Mouse (Mus musculus): Measurements from ENCODE around the gene Ank3. TPM values are rescaled to one million over a fixed set of nuclear protein-coding genes. Genes with fewer than 3 reads are reported as not detected.

Ank3 gene
- polyA plus RNA-seq, 1 experiment from 2014 or later, result 24.7 TPM

GRCm38 (mm10) chr10:69672545-69672944 lies 274.0 kb downstream of the Ank3 start:
- no peak overlapping the region for H3K4me3 ChIP-seq (ENCODE audit: low read depth, low read length)
- no peaks in the 10 kb centered on the region for H3K4me1 ChIP-seq (replicated peaks; ENCODE audit: control insufficient read depth, insufficient read depth, low read length)
- no peaks in the 10 kb centered on the region for H3K9me3 ChIP-seq (ENCODE audit: control insufficient read depth, low read length)
- H3K4me2 ChIP-seq (ENCODE audit: low read length), result no peak overlapping the region
- no peak; the same call in 1 of the 2 replicates for ATAC-seq (replicated peaks; ENCODE audit: low FRiP score, low TSS enrichment, low read depth)
- H3K27ac ChIP-seq (ENCODE audit: low read depth), result no peak overlapping the region
- H3K9ac ChIP-seq (ENCODE audit: low read length), result no peak overlapping the region
- no peaks in the 10 kb centered on the region for H3K27me3 ChIP-seq (replicated peaks; ENCODE audit: control insufficient read depth, insufficient read depth, low read length)
- DNase-seq (ENCODE audit: low spot score), result no peak
- no peaks in the 10 kb centered on the region for H3K36me3 ChIP-seq (ENCODE audit: control insufficient read depth, insufficient read depth, low read length)

- H3K27ac ChIP-seq (ENCODE audit: low read depth), result no peak overlapping the region
- H3K27me3 ChIP-seq (replicated peaks; ENCODE audit: control insufficient read depth, insufficient read depth, low read length), result no peaks in the 10 kb centered on the region
- H3K36me3 ChIP-seq (ENCODE audit: control insufficient read depth, insufficient read depth, low read length), result no peaks in the 10 kb centered on the region
- no peak overlapping the region for H3K4me3 ChIP-seq (ENCODE audit: low read depth, low read length)
- ATAC-seq (replicated peaks; ENCODE audit: low FRiP score, low TSS enrichment, low read depth) (no peak), DNase-seq (ENCODE audit: low spot score) (no peak)
- H3K4me2 ChIP-seq (ENCODE audit: low read length), result no peak overlapping the region
- no peak overlapping the region for H3K9ac ChIP-seq (ENCODE audit: low read length)
- 82% methylated on average over 15 of the region's 15 CpGs for WGBS
- no peaks in the 10 kb centered on the region for H3K4me1 ChIP-seq (replicated peaks; ENCODE audit: control insufficient read depth, insufficient read depth, low read length)
- 0 out of 2 replicates have a peak, but pooled peaks cover 4% of the 10 kb centered on the region for H3K9me3 ChIP-seq (ENCODE audit: control insufficient read depth, low read length)
Measured at GRCm38 (mm10) chr10:69678230-69678629, 279.7 kb downstream of the Ank3 start.

- Histone ChIP-seq H3K4me1 (replicated peaks; ENCODE audit: control insufficient read depth, insufficient read depth, low read length) (no peaks in the 10 kb centered on the region), H3K27ac (ENCODE audit: low read depth) (no peak overlapping the region), H3K4me2 (ENCODE audit: low read length) (no peak overlapping the region), H3K27me3 (replicated peaks; ENCODE audit: control insufficient read depth, insufficient read depth, low read length) (no peaks in the 10 kb centered on the region), H3K36me3 (ENCODE audit: control insufficient read depth, insufficient read depth, low read length) (no peaks in the 10 kb centered on the region), H3K9me3 (ENCODE audit: control insufficient read depth, low read length) (0 out of 2 replicates have a peak, but pooled peaks cover 10% of the 10 kb centered on the region), H3K9ac (ENCODE audit: low read length) (no peak overlapping the region), H3K4me3 (ENCODE audit: low read depth, low read length) (no peak overlapping the region)
- DNase-seq (ENCODE audit: low spot score) (no peak), ATAC-seq (replicated peaks; ENCODE audit: low FRiP score, low TSS enrichment, low read depth) (no peak)
- WGBS, result 92% methylated on average over 1 of the region's 1 CpGs
Measured at GRCm38 (mm10) chr10:69686336-69686735, 287.8 kb downstream of the Ank3 start.

- Histone ChIP-seq H3K36me3 (ENCODE audit: control insufficient read depth, insufficient read depth, low read length) (no peaks in the 10 kb centered on the region), H3K4me3 (ENCODE audit: low read depth, low read length) (no peak overlapping the region), H3K4me2 (ENCODE audit: low read length) (no peak overlapping the region), H3K4me1 (replicated peaks; ENCODE audit: control insufficient read depth, insufficient read depth, low read length) (no peaks in the 10 kb centered on the region), H3K27ac (ENCODE audit: low read depth) (no peak overlapping the region), H3K9me3 (ENCODE audit: control insufficient read depth, low read length) (0 out of 2 replicates have a peak, but pooled peaks cover 5% of the 10 kb centered on the region), H3K27me3 (replicated peaks; ENCODE audit: control insufficient read depth, insufficient read depth, low read length) (no peaks in the 10 kb centered on the region), H3K9ac (ENCODE audit: low read length) (no peak overlapping the region)
- no peak for DNase-seq (ENCODE audit: low spot score)
- no peak for ATAC-seq (replicated peaks; ENCODE audit: low FRiP score, low TSS enrichment, low read depth)
- WGBS, result 87% methylated on average over 12 of the region's 12 CpGs
Measured at GRCm38 (mm10) chr10:69689096-69689495, 290.5 kb downstream of the Ank3 start.

- H3K9ac ChIP-seq (ENCODE audit: low read length), result no peak overlapping the region
- H3K27me3 ChIP-seq (replicated peaks; ENCODE audit: control insufficient read depth, insufficient read depth, low read length), result no peaks in the 10 kb centered on the region
- peak overlapping the region; percentile 3; the same call in 1 of the 2 replicates for H3K4me2 ChIP-seq (ENCODE audit: low read length)
- DNase-seq (ENCODE audit: low spot score) (no peak), ATAC-seq (replicated peaks; ENCODE audit: low FRiP score, low TSS enrichment, low read depth) (no peak)
- H3K4me3 ChIP-seq (ENCODE audit: low read depth, low read length), result no peak overlapping the region
- no peak overlapping the region for H3K27ac ChIP-seq (ENCODE audit: low read depth)
- H3K36me3 ChIP-seq (ENCODE audit: control insufficient read depth, insufficient read depth, low read length), result no peaks in the 10 kb centered on the region
- H3K9me3 ChIP-seq (ENCODE audit: control insufficient read depth, low read length), result no peaks in the 10 kb centered on the region
- no peaks in the 10 kb centered on the region for H3K4me1 ChIP-seq (replicated peaks; ENCODE audit: control insufficient read depth, insufficient read depth, low read length)
- WGBS, result 12% methylated on average over 12 of the region's 12 CpGs
Measured at GRCm38 (mm10) chr10:69690131-69690960, 291.8 kb downstream of the Ank3 start.

- H3K36me3 ChIP-seq (ENCODE audit: control insufficient read depth, insufficient read depth, low read length), result no peaks in the 10 kb centered on the region
- H3K9me3 ChIP-seq (ENCODE audit: control insufficient read depth, low read length), result no peaks in the 10 kb centered on the region
- 23% methylated on average over 6 of the region's 6 CpGs for WGBS
- no peak overlapping the region for H3K27ac ChIP-seq (ENCODE audit: low read depth)
- H3K4me3 ChIP-seq (ENCODE audit: low read depth, low read length), result no peak overlapping the region
- no peaks in the 10 kb centered on the region for H3K27me3 ChIP-seq (replicated peaks; ENCODE audit: control insufficient read depth, insufficient read depth, low read length)
- H3K4me2 ChIP-seq (ENCODE audit: low read length), result peak overlapping the region; percentile 3; the same call in 1 of the 2 replicates
- no peak for DNase-seq (ENCODE audit: low spot score)
- H3K9ac ChIP-seq (ENCODE audit: low read length), result no peak overlapping the region
- ATAC-seq (replicated peaks; ENCODE audit: low FRiP score, low TSS enrichment, low read depth), result no peak
- no peaks in the 10 kb centered on the region for H3K4me1 ChIP-seq (replicated peaks; ENCODE audit: control insufficient read depth, insufficient read depth, low read length)
Measured at GRCm38 (mm10) chr10:69690961-69691451, 292.4 kb downstream of the Ank3 start.

- DNase-seq (ENCODE audit: low spot score) (no peak), ATAC-seq (replicated peaks; ENCODE audit: low FRiP score, low TSS enrichment, low read depth) (no peak)
- Histone ChIP-seq H3K4me1 (replicated peaks; ENCODE audit: control insufficient read depth, insufficient read depth, low read length) (no peaks in the 10 kb centered on the region), H3K27me3 (replicated peaks; ENCODE audit: control insufficient read depth, insufficient read depth, low read length) (no peaks in the 10 kb centered on the region), H3K9ac (ENCODE audit: low read length) (no peak overlapping the region), H3K4me2 (ENCODE audit: low read length) (no peak overlapping the region), H3K4me3 (ENCODE audit: low read depth, low read length) (no peak overlapping the region), H3K9me3 (ENCODE audit: control insufficient read depth, low read length) (no peaks in the 10 kb centered on the region), H3K36me3 (ENCODE audit: control insufficient read depth, insufficient read depth, low read length) (no peaks in the 10 kb centered on the region), H3K27ac (ENCODE audit: low read depth) (no peak overlapping the region)
- 84% methylated on average over 9 of the region's 9 CpGs for WGBS
Measured at GRCm38 (mm10) chr10:69696019-69696418, 297.4 kb downstream of the Ank3 start.

GRCm38 (mm10) chr10:69698699-69699098 lies 300.1 kb downstream of the Ank3 start:
- Histone ChIP-seq H3K4me3 (ENCODE audit: low read depth, low read length) (no peak overlapping the region), H3K4me1 (replicated peaks; ENCODE audit: control insufficient read depth, insufficient read depth, low read length) (no peaks in the 10 kb centered on the region), H3K9ac (ENCODE audit: low read length) (no peak overlapping the region), H3K4me2 (ENCODE audit: low read length) (no peak overlapping the region), H3K27ac (ENCODE audit: low read depth) (no peak overlapping the region), H3K27me3 (replicated peaks; ENCODE audit: control insufficient read depth, insufficient read depth, low read length) (no peaks in the 10 kb centered on the region), H3K36me3 (ENCODE audit: control insufficient read depth, insufficient read depth, low read length) (no peaks in the 10 kb centered on the region), H3K9me3 (ENCODE audit: control insufficient read depth, low read length) (no peaks in the 10 kb centered on the region)
- no peak for DNase-seq (ENCODE audit: low spot score)
- no peak for ATAC-seq (replicated peaks; ENCODE audit: low FRiP score, low TSS enrichment, low read depth)
- 84% methylated on average over 1 of the region's 1 CpGs for WGBS

- DNase-seq (ENCODE audit: low spot score), result no peak
- Histone ChIP-seq H3K36me3 (ENCODE audit: control insufficient read depth, insufficient read depth, low read length) (no peaks in the 10 kb centered on the region), H3K27me3 (replicated peaks; ENCODE audit: control insufficient read depth, insufficient read depth, low read length) (no peaks in the 10 kb centered on the region), H3K4me2 (ENCODE audit: low read length) (no peak overlapping the region), H3K27ac (ENCODE audit: low read depth) (no peak overlapping the region), H3K4me1 (replicated peaks; ENCODE audit: control insufficient read depth, insufficient read depth, low read length) (peaks cover 6% of the 10 kb centered on the region; the same call in 1 of the 2 replicates), H3K4me3 (ENCODE audit: low read depth, low read length) (no peak overlapping the region), H3K9me3 (ENCODE audit: control insufficient read depth, low read length) (no peaks in the 10 kb centered on the region), H3K9ac (ENCODE audit: low read length) (no peak overlapping the region)
- ATAC-seq (replicated peaks; ENCODE audit: low FRiP score, low TSS enrichment, low read depth), result no peak
- 39% methylated on average over 4 of the region's 4 CpGs for WGBS
Measured at GRCm38 (mm10) chr10:69701226-69701625, 302.7 kb downstream of the Ank3 start.

All from intestine, embryonic 14.5 days (tissue).